Mouse (Mus musculus) fibroblast of lung, adult 2 months (primary cell): Measurements from ENCODE around the gene Oaz2.
"Not testable (repeated sequence)": the region's sequence is repeated elsewhere in the genome, so short reads cannot be mapped to it uniquely, and the experiment has no call there.

Source experiments
- DNase-seq: peaks from one replicate; pipeline ENCODE4 v3.0.0-alpha.2; 2011; ENCODE audit warnings: low read depth

Oaz2 gene

DNA sequence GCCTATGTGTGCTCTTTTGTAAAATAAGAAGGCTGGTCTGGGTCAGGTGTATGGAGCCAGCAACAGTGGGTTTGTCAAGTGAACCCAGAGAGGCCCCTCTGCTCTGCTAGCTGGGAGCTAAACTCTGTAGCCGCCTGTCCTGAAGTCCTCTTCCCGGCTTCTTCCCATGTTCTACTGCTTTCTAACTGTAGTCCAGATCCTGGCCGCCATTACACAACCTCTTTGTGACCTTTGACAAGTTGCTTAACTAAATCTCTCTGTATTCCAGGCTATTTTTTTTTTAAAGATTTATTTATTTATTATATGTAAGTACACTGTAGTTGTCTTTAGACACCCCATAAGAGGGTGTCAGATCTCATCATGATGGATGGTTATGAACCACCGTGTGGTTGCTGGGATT, 14.1 kb upstream of the Oaz2 start:
- no peak for DNase-seq

DNA sequence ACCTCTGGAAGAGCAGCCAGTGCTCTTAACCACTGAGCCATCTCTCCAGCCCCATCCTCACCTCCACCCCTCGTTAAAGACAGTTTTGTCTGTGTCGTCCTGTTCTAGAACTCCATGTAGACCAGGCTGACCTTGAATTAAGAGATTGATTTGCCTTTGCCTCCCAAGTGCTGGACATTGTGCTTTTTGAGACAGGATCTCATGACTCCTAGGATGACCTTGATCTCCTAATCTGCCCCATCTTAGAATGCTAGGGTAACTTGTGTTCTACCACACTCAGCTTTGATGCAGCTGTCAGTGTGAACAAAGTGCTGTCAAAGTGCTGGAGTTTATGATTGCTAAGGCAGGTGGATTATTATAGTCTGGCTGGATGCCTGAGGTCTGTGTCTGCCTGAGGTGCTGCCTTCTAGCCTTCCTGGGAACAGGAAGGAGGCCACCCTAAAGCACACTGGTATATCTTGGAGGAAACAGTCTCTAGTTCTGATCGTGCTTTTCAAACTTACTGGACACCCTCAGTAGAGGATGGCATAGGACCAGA, 13.0 kb upstream of the Oaz2 start:
- DNase-seq: no peak

DNA sequence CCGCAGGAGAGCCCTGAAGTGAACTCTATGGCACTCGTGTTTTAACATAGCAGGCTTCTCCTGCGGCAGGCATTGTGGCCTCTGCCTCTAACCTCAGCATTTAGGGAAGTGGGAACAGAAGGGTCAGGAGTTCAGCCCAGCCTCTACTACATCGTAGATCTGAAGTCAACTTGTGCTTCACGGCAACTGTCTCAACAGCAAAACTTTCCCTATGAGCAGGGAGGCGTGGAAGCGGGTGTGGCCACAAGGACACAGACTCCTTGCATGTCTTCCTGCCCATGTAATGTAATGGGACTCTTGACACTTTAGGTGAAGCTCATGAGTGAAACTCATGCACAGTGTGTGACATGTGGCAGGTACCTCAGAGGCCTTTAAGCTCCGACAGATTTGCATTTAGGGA, 12.3 kb upstream of the Oaz2 start:
- no peak for DNase-seq

DNA sequence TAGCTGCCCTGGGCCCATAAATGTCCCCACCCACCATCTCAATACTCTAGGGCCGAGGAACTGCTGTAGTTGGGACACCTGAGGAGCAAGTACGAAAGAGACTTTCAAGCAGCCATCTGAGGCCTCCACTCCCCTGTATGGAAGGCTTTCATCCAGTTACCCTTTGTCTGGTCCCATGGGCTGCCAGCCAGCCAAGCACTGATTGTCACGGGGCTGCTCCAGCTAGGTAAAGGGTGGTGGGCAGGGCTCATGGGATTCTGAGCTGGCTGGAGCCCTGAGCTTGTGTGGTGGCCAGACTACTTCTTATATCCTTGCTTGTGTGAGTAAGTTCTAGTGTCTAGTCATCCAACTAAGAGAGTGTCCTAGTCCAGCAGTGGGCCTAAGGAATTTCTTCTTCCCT, 10.6 kb upstream of the Oaz2 start:
- DNase-seq: no peak

DNA sequence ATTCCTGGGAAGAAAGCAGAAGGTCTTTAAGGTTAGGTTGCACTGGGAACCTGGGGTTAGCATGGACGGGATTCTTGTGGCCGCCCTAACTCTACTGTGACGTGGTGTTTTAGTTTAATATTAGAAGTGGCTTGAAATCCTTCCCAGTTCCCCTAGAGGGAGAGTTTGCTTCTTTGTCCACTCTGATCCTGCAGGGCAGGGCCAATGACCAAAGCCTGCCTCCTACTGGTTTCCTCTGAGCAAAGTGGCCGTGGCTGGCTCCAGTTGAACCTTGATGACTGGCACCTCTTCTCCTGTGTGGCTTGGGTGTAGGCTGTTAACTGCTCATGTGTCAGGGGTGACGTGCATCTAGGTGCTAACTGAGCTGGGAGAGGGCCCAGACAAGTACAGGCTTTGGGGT, 6.8 kb upstream of the Oaz2 start:
- no peak for DNase-seq

DNA sequence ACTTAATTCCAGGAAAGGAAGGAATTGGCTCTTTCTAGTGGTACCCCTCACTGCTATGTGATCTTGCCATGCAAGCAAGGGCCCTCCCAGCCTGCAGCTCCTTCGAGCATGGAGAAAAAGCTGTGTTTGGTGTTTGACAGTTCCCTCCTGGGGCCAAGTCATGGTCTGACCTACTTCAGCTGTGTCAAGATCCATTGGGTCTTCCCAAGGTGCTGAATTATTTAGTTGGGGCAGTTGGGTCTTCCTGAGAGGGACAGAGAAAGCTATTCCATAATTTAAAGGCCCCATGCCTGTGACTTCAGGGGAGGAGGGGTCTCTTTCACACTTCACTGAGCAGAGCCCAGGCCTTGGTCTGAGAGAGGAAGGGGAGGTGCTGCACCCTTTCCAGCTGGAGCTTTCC, 6.3 kb upstream of the Oaz2 start:
- DNase-seq: no peak

DNA sequence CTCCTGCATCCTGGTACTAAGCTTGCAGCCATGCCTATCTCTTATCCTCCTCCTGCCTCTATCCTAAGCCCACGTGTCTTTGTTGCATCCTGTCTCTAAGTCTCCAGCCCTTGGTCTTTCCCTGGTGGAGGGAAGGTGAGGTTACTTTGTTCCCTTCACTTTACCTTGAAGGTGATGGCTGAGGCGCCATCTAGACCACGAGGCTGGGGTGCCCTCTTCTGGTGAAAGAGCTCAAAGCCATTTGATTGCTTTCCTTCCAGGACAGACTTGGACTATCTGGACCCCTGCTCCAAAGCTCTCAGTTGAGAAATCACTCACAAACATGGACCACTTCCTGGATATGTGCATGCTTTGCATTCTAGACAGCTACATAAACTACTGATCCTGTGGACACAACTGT, 3.6 kb upstream of the Oaz2 start:
- DNase-seq: no peak

DNA sequence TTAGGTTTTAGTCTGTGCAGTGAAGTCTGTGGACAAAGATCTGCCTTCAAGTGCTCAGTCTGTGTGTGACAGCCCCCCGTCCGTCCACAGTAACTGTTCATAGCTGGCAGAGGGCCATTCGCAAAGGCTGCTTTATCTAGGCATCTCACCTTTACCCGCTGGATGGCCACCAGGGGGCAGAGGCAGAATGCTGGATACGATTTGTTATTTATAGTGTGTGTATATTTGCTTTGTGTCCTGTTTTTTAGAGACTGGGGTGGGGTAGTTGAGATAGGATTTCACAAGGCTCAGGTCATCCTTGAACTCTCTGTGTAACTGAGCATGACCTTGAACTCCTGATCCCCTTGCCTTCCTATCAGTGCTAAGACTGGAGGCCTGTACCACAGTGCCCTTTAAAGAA, 1.8 kb upstream of the Oaz2 start:
- no peak for DNase-seq

DNA sequence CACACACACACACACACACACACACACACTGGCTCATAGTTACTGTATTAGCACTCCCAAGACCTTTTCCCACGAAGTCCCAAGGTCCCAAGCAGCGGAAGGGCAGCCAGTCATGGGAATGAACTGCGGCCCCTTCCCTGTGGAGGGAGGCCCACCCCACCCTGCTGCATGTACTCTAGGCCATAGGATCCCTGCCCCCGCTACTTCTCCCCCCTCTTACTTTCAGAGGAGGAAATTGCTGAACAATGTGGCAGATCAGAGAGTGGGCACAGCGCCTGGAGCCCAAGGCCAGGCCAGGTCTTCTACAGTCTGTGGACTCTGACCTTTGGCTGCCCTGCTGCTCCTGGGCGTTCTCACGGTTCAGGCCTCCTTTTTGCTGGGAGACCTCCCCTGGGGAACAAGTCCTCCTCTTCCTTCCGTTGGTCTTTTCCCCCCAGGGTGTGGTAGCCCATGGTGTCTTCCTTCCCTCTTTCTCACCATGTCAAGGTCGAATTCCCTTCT, 3.7 kb downstream of the Oaz2 start:
- no peak for DNase-seq

DNA sequence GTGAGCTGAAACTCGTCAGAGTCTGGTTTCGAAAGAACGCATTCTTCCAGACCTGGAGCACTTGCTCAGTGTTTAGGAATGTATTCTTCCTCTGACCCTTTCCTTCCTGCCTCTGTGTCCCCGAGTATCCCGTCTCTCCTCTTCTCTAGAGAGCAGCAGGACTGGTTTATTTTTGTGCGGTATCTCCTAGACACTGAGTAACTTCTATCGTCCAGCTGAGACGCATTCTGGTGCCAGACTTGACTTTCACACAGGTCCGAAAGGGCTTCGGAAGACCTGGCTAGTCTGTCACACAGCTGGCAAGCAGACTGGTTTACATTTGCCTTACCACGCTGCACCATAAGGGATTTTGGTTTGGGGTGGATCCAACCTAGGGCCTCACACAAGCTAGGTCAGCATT, 5.2 kb downstream of the Oaz2 start:
- no peak for DNase-seq

DNA sequence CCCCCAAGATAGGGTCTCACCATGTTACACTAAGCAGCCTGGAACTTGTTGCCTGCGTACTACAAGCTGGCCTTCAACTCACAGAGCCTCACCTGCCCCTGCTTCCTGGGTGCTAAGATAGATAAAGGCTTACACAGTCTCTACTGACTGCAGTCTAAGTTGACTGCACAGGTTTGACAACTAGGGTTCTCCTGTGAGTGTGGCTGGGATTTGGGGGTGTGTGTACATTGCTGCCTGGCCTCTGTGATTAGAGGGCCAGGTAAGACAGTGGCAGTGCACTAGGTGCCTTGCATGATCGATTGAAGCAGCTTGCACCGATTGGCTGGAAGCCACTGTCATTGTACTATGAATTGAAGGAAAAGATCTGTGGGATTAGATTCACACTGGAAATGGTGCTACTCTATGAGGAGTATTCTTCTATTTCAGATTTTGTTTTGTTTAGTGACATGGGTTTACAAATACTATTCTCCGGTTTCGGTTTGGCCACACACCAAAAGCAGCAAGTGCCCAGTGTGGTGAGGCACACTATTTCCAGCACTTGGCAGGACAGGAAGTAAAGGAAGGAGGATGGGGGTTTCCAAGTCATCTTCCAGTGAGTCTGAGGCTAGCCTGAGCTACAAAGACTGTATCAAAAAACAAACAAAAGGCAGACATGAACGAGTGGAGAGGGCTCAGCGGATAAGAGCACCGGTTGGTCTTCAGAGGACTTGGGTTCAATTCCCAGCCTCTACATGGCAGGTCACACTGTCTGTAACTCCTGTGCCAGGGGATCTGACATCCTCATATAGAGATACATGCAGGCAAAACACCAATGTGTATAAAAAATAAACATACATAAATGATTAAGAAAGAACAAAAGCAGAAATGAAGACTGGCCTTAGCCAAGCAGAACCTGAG, 7.9 kb downstream of the Oaz2 start:
- no peak for DNase-seq

DNA sequence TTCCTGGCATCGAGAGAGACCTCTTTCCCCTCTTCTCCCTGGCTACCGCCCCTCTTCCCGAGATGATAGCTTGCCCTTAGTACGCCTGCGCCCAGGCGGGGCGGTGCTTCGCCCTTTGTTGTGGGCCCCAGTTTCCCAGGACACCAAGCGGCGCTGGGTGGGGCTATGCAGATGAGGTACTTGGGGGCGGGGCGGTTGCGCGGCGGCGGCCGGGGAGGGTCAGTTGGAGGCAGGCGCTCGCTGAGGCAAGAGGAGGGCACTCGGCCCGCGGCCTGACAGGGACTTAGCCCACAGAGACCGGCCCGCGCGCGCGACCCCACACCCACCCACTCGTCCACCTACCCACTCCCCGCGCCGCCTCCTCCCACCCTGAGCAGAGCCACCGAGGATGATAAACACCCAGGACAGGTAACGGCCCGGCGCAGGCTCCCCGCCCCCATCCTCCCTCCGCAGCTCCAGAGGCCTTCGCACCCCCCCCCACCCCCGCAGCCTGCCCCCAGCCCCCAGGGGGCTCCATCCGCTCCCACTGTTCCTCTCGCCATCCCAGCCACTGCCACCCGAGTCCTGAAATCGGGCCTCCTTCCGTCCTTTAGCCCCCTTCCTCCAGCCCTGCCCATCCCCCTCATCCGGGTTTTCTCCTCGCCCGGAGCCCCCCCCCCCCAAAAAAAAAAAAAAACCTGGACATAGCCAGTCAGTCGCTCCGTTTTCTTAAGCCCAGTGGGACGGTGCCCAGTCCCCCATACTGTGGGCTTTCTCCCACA, 8.7 kb downstream of the Oaz2 start:
- DNase-seq: peak; percentile 88

DNA sequence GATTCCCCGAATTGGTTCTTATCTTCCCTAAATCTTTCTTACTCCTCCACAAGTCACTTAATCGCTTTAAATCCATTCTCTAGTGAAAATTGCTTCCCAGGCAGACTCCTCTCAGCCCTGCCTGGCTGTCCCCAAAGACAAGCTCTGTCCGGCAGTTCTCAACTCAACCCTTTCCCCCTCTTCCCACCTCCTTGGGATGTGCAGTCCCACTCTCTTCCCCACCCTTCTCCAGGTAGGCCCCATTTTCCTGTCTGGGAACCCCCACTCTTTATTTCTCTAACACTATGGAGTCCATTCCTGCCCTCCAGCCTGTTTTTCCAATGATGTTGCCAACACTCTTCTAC, 9.3 kb downstream of the Oaz2 start:
- DNase-seq: no peak

DNA sequence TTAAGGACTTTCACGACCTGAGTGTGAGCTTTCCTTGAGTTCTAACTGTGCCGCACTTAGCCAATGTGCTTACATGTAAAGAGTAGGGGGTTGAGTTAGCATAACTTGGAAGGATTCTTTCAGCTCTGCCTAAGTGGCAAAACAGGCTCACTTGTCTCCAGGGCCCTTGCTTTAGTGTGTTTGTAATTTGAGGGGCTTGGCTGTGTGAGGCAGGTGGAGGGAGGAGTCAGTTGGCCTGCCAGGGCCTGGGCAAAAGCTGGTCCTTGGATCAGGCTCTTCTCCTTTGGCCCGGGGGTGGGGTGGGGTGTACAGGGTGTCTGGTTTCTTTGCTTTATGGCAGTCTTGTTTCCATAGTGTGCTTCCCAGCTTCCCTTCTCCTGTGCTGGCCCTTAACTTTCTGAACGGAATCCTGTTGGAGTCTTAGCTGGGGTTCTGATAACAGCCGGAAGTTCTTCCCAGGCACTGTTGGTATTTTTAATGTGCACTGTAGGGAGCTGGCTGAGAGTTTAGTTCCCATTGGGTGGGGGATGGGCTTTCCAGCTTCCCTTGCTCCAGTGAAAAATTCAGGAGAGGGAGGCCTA, 11.5 kb downstream of the Oaz2 start:
- DNase-seq: no peak

DNA sequence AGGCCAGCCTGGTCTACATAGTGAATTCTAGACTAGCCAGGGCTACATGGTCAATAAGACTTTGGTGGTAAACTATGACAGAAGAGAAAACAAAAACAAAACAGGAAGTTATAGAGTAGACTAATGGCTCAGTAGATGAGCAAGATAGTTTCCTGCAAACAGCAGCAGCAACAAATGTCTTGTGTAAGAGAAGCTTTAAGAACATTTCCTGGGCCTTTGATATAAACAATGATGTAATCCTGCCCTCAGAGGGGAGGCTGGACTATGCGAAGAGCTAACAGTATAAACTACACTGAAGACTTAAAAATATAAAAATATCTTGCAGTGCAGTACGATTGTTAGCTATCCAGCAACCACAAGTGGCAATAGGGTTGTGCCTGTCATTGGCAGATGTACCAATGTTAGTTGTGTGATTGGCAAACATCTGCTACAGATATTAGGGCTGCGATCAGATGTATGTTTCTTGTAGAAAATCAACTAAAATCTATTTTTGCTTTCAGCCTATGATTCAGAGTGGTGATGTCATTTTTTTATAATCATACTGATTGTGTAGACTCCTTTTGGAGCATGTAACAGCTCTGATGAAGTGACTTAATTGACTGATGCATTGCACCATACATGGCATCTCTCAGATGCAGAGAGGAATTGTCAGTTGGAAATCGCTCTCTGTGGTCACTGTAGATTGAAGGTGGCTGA, 13.3 kb downstream of the Oaz2 start:
- DNase-seq: no peak

DNA sequence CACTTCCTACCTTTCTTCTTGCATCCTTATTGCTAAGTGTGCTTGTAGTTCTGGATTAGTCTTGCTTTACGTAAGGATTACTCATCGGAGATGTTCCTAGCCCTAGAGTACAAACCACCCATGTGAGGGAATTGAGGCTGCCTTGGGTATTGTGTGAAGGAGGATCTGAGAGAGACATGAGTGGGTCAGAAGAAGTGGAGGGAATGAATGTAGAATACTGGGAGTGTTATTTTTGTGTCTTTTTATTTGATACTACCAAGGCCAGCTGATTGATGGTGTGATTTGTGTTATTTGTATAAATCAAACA, 13.8 kb downstream of the Oaz2 start:
- DNase-seq: no peak

DNA sequence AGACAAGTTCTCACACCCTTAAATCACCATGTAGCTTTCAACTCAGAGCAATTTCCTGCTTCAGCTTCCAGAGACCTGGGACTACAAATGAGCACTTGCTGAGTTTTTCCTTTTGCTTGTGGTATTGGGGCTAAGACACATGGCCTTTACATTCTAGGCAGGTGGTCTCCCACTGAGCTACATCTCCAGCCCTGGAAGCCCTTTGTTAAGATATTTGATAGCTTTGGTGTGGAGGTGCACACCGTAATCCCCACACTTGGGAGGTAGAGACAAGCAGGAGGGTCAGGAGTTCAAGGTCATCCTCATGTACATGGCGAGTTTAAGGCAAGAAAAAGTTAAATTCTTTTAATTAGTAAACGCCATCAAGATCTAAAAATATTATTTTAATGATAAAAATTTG, 14.4 kb downstream of the Oaz2 start:
- DNase-seq: no peak

DNA sequence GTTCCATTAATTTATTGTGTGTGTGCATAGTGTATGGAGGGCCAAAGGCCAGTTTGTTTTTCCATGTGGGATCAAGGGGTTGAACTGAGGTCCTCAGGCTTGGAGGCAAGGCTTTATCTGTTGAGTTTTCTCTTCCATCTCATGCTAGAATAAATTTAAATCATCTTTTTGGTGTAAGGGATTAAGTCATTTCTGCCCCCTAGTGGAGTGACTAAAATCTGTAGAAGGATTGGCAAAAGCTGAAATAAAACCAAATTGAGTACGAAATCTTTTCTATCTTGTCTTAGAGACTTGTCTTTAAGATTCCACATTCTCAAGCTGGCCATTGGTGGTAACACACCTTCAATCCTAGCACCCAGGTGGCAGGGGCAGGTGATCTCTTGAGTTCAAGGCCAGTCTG, 15.2 kb downstream of the Oaz2 start:
- DNase-seq: no peak

DNA sequence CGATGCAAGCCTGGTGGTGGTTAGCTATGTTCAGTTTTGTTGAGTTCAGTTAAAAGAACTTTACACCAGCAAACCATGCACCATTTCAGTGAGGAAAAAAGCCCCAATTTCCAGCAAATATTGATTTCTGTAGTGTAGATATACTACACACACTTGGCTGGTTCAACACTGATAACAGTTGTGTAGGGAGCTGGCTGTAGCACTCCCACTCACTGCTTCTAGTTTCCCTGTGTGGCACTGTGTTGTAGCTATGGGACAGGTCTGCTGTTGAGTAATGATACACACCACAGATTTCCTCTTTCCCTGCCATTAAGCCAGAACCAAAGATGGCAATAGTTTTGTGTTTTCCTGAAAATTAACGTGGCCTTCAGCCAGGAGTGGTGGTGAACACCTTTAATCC, 16.9 kb downstream of the Oaz2 start:
- DNase-seq: no peak

DNA sequence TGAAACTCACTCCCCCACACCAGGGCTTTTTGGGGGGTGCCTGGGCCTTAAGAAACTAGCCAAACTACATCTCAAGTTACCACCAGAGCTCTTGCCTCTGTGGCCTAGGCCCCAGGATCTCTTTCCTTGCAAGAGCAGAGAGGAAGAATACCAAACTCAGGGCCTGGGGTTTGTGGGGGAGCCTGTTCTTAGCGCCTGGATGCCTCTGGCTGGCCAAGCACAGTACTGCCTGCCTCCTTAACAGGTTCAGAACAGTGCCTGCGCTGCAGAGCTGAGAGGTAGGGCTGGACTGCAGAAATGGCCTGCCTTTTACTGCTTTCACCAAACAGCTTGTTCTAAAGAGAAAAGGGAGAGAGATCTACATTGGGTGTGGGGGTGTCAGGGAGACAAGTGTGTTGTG, 22.1 kb downstream of the Oaz2 start:
- not testable (repeated sequence) for DNase-seq

DNA sequence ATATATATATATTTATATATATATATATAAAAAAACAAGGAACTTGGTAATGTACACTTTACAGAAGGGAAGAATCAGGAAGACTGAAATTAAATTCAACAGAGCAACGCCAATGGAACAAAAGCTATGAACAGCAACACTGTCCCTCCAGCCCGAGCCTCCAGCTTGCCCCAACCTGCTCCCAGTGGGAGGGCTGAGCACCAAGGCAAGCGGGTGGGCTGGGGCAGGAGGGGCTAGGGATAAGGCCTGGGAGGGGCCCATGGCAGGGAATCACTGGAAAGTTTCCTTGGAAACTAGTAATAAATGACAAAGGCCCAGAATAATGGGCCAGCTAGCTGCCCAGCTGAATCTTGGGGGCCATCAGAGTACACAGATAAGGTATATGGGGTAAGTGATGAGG, 24.7 kb downstream of the Oaz2 start:
- DNase-seq: no peak

DNA sequence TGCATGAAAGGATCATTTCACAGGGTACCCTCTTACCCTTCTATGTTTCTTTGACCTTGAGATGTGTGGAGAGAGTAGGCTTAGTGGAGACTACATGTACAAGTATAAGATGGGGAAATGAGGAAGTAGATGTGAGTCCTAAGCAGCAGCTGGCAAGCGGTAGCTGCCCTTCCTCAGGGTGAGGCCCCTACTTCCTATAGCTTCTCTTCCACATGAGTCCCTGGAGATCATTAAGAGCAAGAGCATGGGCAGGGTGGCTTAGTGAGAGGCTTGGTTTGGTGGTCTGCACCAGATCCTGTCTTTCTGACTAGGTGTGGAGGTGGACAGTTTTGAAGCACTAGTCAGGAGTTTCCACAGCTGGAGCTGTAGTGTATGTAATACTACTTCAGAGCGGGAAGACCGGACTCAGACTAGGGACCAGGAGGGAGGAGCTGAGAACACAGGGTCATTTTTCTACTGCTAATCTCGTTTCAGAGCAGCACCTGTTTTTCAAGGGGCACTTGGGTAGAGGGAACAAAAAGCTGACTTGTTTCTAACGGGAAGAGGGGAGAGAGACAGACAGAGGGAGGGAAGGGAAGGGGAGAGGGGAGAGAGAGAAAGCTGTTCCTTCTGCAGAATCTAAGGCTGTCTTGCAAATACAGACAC, 25.3 kb downstream of the Oaz2 start:
- DNase-seq: no peak
